Mouse (Mus musculus) effector memory CD4-positive, alpha-beta T cell, adult 5 months (primary cell): Measurements from ENCODE around the gene Vmn1r158. TPM values are rescaled to one million over a fixed set of nuclear protein-coding genes. Genes with fewer than 3 reads are reported as not detected.

Source experiments
- polyA plus RNA-seq: library from polyadenylated mRNA; unstranded; fragments of 100-300 nt; shearing (Covaris generic); gene quantifications from one replicate; pipeline ENCODE4 v1.2.1, GENCODE M21; 2017

Vmn1r158 gene
- polyA plus RNA-seq, result not detected

GRCm38 (mm10) chr7:22790682-22791081 lies at the start of gene Vmn1r158:
TSS of gene Vmn1r158 (minus strand) at chr7:22790782.

GRCm38 (mm10) chr7:22761397-22761796 lies 29.2 kb downstream of the Vmn1r158 start, which contains the start of gene Vmn1r157:
TSS of gene Vmn1r157 (plus strand) at chr7:22761697.

Other genes with a start within 250 kb of the Vmn1r158 start
- gene Gm4201, start 225.4 kb downstream of the Vmn1r158 start, polyA plus RNA-seq, result not detected
- not detected for gene Gm4565, start 202.7 kb downstream of the Vmn1r158 start, polyA plus RNA-seq
- gene Vmn1r155, start 132.8 kb downstream of the Vmn1r158 start, polyA plus RNA-seq, result 0.67 TPM
- gene Gm8693, start 98.5 kb downstream of the Vmn1r158 start, polyA plus RNA-seq, result not detected
- not detected for gene Gm4567, start 71.1 kb downstream of the Vmn1r158 start, polyA plus RNA-seq
- not detected for gene Vmn1r157, start 29.1 kb downstream of the Vmn1r158 start, polyA plus RNA-seq
- gene Vmn1r159, start 52.8 kb upstream of the Vmn1r158 start, polyA plus RNA-seq, result not detected
- not detected for gene Vmn1r160, start 80.4 kb upstream of the Vmn1r158 start, polyA plus RNA-seq
- gene Gm4214, start 193.9 kb upstream of the Vmn1r158 start, polyA plus RNA-seq, result not detected
- gene Gm4216, start 229.1 kb upstream of the Vmn1r158 start, polyA plus RNA-seq, result not detected